Mouse (Mus musculus) spleen, adult 2 months (tissue): ENCODE results near the gene Mup2. TPM values are rescaled to one million over a fixed set of nuclear protein-coding genes. Genes with fewer than 3 reads are reported as not detected.
"Not testable (repeated sequence)": the region's sequence is repeated elsewhere in the genome, so short reads cannot be mapped to it uniquely, and the experiment has no call there.

Source experiments
- DNase-seq, 2 experiments: peaks; one replicate each; pipeline versions ENCODE4 v3.0.0 to v3.0.0-alpha.2; 2012 to 2021; ENCODE audit warnings: low spot score in 2 of 2, low read depth in 1 of 2
- H3K27ac ChIP-seq: fragments of 200-500 bp; 2 replicates; pipeline ENCODE4 v1.5.1; 2012; ENCODE audit warnings: low read length, inconsistent platforms; ENCODE audit not compliant: insufficient read depth
- H3K27me3 ChIP-seq: fragments of 200-500 bp; 2 replicates; pipeline ENCODE4 v1.6.1; 2012; ENCODE audit warnings: mild to moderate bottlenecking, moderate library complexity, low read length, inconsistent platforms; ENCODE audit not compliant: control insufficient read depth, insufficient read depth
- H3K36me3 ChIP-seq: fragments of 200-500 bp; 2 replicates; pipeline ENCODE4 v1.6.1; 2012; ENCODE audit warnings: mild to moderate bottlenecking, low read length, inconsistent platforms; ENCODE audit not compliant: control insufficient read depth, insufficient read depth
- H3K4me1 ChIP-seq: fragments of 200-500 bp; 2 replicates; pipeline ENCODE4 v1.6.1; 2011; ENCODE audit warnings: inconsistent platforms; ENCODE audit not compliant: control insufficient read depth, insufficient read depth, insufficient read length
- H3K4me3 ChIP-seq: fragments of 200-500 bp; 2 replicates; pipeline ENCODE4 v1.5.1; 2011; ENCODE audit warnings: mild to moderate bottlenecking, inconsistent platforms; ENCODE audit not compliant: insufficient read depth, insufficient read length; ENCODE audit errors: extremely low read depth
- polyA plus RNA-seq: library from polyadenylated mRNA; depleted of rRNA; stranded (reverse); fragments of >200 nt; gene quantifications from 2 replicates; pipeline ENCODE4 v1.2.3, GENCODE M21; 2012; rRNA removed

Mup2 gene
- polyA plus RNA-seq, result not detected in 2 replicates

DNA sequence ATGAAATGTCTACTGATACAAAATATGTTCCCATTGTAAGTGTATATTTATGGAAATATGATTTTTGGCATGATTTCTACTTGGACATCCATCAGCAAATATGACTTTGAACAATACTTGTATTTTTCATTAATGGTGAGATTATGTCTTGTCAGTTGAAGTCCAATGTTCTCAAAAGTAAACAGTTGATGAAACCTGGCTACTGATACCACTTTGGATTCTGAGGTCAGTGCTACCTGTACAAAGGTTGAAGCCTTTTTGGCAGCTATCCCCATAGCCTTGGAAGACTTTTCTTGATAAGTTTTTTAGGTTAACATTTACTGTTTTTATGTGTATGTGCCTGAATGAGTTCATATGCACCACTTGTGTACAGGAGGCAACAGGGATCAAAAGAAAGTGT is at the start of gene Mup2:
Gene Mup2 (minus strand): TSS at position 101 of the 400 bp plus-strand sequence.
- H3K4me3 ChIP-seq, DNase-seq, H3K27ac ChIP-seq, H3K27me3 ChIP-seq, H3K36me3 ChIP-seq, H3K4me1 ChIP-seq: not testable (repeated sequence)

Other genes starting within 250 kb of the Mup2 start
- not detected in 2 replicates for gene Slc46a2, start 239.2 kb downstream of the Mup2 start, polyA plus RNA-seq
- not detected in 2 replicates for gene Mup4, start 193.6 kb downstream of the Mup2 start, polyA plus RNA-seq
- not detected in 2 replicates for gene Mup6, start 190.0 kb downstream of the Mup2 start, polyA plus RNA-seq
- not detected in 2 replicates for gene Mup7, start 83.8 kb downstream of the Mup2 start, polyA plus RNA-seq
- not detected in 2 replicates for gene Mup8, start 68.3 kb upstream of the Mup2 start, polyA plus RNA-seq